Mouse (Mus musculus) hindbrain, embryonic 13.5 days (tissue): ENCODE measurements around the gene Asna1. TPM values are rescaled to one million over a fixed set of nuclear protein-coding genes. Genes with fewer than 3 reads are reported as not detected.

ENCODE experiments used
- microRNA-seq: library from miRNA; unstranded; fragments of <30 nt; microRNA quantifications from one replicate; pipeline ENCODE4, GENCODE M21; 2016
- polyA plus RNA-seq: library from polyadenylated mRNA; unstranded; fragments of >200 nt; fragmentation: Nextera tagmentation; extraction: Ambion mirVana; gene quantifications from 2 replicates; pipeline ENCODE4 v1.2.1, GENCODE M21; 2015

Asna1 gene
- polyA plus RNA-seq, 1 experiment from 2014 or later: 157 TPM

Small RNA genes lying within 50 kb of the gene (microRNA-seq; reads per million reads assigned to microRNA genes)
- 1.4 reads per million for gene Mir7070

Other genes starting within 250 kb of the Asna1 start
- 35.3 and 44.1 TPM in 2 replicates for gene Nfix, start 224.9 kb downstream of the Asna1 start, polyA plus RNA-seq
- gene Dand5, start 202.5 kb downstream of the Asna1 start, polyA plus RNA-seq: 10.8 and 11.5 TPM in 2 replicates
- gene Gadd45gip1, start 193.8 kb downstream of the Asna1 start, polyA plus RNA-seq: 37.3 and 37.8 TPM in 2 replicates
- gene Rad23a, start 184.6 kb downstream of the Asna1 start, polyA plus RNA-seq: 83.2 and 85.5 TPM in 2 replicates
- 646 and 672 TPM in 2 replicates for gene Calr, start 178.3 kb downstream of the Asna1 start, polyA plus RNA-seq
- gene Farsa, start 168.3 kb downstream of the Asna1 start, polyA plus RNA-seq: 107 and 109 TPM in 2 replicates
- 17.8 and 20.4 TPM in 2 replicates for gene Syce2, start 153.2 kb downstream of the Asna1 start, polyA plus RNA-seq
- 33.1 TPM in 2 replicates for gene Gcdh, start 131.4 kb downstream of the Asna1 start, polyA plus RNA-seq
- 0.64 and 1.00 TPM in 2 replicates for gene Klf1, start 123.4 kb downstream of the Asna1 start, polyA plus RNA-seq
- 5.8 and 6.0 TPM in 2 replicates for gene Dnase2a, start 116.7 kb downstream of the Asna1 start, polyA plus RNA-seq
- gene Mast1, start 87.9 kb downstream of the Asna1 start, polyA plus RNA-seq: 59.1 and 62.2 TPM in 2 replicates
- 1.8 and 2.4 TPM in 2 replicates for gene Rtbdn, start 78.3 kb downstream of the Asna1 start, polyA plus RNA-seq
- gene Gm49661, start 55.8 kb downstream of the Asna1 start, polyA plus RNA-seq: not detected in 2 replicates
- gene Prdx2, start 55.7 kb downstream of the Asna1 start, polyA plus RNA-seq: 1,362 and 1,388 TPM in 2 replicates
- gene Rnaseh2a, start 55.5 kb downstream of the Asna1 start, polyA plus RNA-seq: 61.4 and 62.1 TPM in 2 replicates
- 5.2 and 5.9 TPM in 2 replicates for gene Junb, start 46.6 kb downstream of the Asna1 start, polyA plus RNA-seq
- gene Hook2, start 34.7 kb downstream of the Asna1 start, polyA plus RNA-seq: 25.1 and 25.5 TPM in 2 replicates
- gene Best2, start 10.8 kb downstream of the Asna1 start, polyA plus RNA-seq: not detected in 2 replicates
- 139 and 141 TPM in 2 replicates for gene Trir, start 1.5 kb upstream of the Asna1 start, polyA plus RNA-seq
- 48.8 and 54.7 TPM in 2 replicates for gene Tnpo2, start 11.6 kb upstream of the Asna1 start, polyA plus RNA-seq
- 59.2 and 66.2 TPM in 2 replicates for gene Fbxw9, start 34.8 kb upstream of the Asna1 start, polyA plus RNA-seq
- gene Gm5741, start 42.7 kb upstream of the Asna1 start, polyA plus RNA-seq: 0.78 and 1.3 TPM in 2 replicates
- 90.5 and 96.4 TPM in 2 replicates for gene Dhps, start 46.5 kb upstream of the Asna1 start, polyA plus RNA-seq
- gene Wdr83os, start 55.5 kb upstream of the Asna1 start, polyA plus RNA-seq: 109 and 112 TPM in 2 replicates
- 50.5 and 53.0 TPM in 2 replicates for gene Wdr83, start 56.0 kb upstream of the Asna1 start, polyA plus RNA-seq
- 17.7 and 19.4 TPM in 2 replicates for gene Man2b1, start 58.0 kb upstream of the Asna1 start, polyA plus RNA-seq
- 3.1 and 3.4 TPM in 2 replicates for gene Zfp791, start 97.8 kb upstream of the Asna1 start, polyA plus RNA-seq
- gene Cks1brt, start 126.6 kb upstream of the Asna1 start, polyA plus RNA-seq: not detected in 2 replicates
- gene Olfr371, start 200.7 kb upstream of the Asna1 start, polyA plus RNA-seq: not detected in 2 replicates